Mouse (Mus musculus) CH12.LX (cell line): ENCODE results near the gene Gm17018.

ENCODE experiments used
- CTCF ChIP-seq, 2 experiments: IDR thresholded peaks in 1 of 2; conservative IDR thresholded peaks in 1 of 2; 2 replicates each; pipeline ENCODE4 v1.5.1; 2011 to 2012; ENCODE audit warnings: low read depth in 2 of 2, low read length in 2 of 2, improper control_type of control experiment in 1 of 2, inconsistent platforms in 1 of 2, mild to moderate bottlenecking in 1 of 2, moderate library complexity in 1 of 2
- EP300 ChIP-seq: IDR thresholded peaks from 2 replicates; pipeline ENCODE4 v1.6.1; 2011; ENCODE audit warnings: low read length, improper control_type of control experiment
- NELFE ChIP-seq: IDR thresholded peaks from 2 replicates; pipeline ENCODE4 v1.6.1; 2011; ENCODE audit warnings: low read depth, low read length, improper control_type of control experiment
- NRF1 ChIP-seq: IDR thresholded peaks from 2 replicates; pipeline ENCODE4 v1.6.1; 2014; ENCODE audit warnings: low read depth, mild to moderate bottlenecking, inconsistent platforms, low read length, improper control_type of control experiment, moderate library complexity
- POLR2A ChIP-seq: IDR thresholded peaks from 2 replicates; pipeline ENCODE4 v1.6.1; 2011; ENCODE audit warnings: low read depth, mild to moderate bottlenecking, improper control_type of control experiment, low read length
- TBP ChIP-seq: conservative IDR thresholded peaks from 2 replicates; pipeline ENCODE4 v1.6.1; 2011; ENCODE audit warnings: low read depth, low read length, improper control_type of control experiment
- ZC3H11A ChIP-seq: IDR thresholded peaks from 2 replicates; pipeline ENCODE4 v1.6.1; 2012; ENCODE audit warnings: low read depth, mild to moderate bottlenecking, inconsistent platforms, low read length, improper control_type of control experiment

DNA sequence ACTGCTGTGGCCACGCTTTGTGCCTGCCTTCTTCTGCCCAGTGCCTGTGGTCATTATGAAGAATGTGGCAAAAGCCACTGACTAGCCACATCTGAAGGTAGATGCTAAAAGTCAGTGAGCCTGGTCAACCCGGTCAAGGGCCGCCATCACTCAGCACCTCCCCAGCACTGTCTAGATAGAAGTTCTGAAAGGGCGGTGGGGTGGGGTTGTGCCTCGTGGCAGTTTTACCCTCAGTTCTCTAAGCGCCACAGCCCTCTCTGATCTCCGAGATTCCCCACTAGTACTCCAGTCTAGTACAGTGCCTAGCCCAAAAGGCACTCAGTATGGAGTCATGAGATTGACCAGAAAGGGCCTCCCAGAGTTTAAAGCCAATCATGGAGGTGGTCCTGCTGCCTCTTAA is 33.7 kb downstream of the Gm17018 start:
- TF ChIP-seq EP300 (no peak), NRF1 (no peak), POLR2A (no peak), ZC3H11A (no peak), CTCF (conservative IDR thresholded peaks at IDR 0.05 in 1 of 2, IDR thresholded peaks at IDR 0.05 in 1 of 2; ENCODE audit: low read depth in 2 of 2, low read length in 2 of 2) (no peak), TBP (no peak), NELFE (no peak)
